Mouse (Mus musculus) erythroblast, adult 5-6 weeks (primary cell): ENCODE measurements around the gene Dph6. TPM values are rescaled to one million over a fixed set of nuclear protein-coding genes. Genes with fewer than 3 reads are reported as not detected.
"Not testable (repeated sequence)": the region's sequence is repeated elsewhere in the genome, so short reads cannot be mapped to it uniquely, and the experiment has no call there.

Experiments
- ATAC-seq: replicated peaks from 2 replicates; pipeline ENCODE4 v1.8.0; 2016; ENCODE audit warnings: moderate number of reproducible peaks, mild to moderate bottlenecking, moderate TSS enrichment, inconsistent platforms; ENCODE audit not compliant: poor library complexity, low FRiP score, severe bottlenecking
- total RNA-seq, 2 experiments: library from RNA; stranded (forward) in 1 of 2; stranded (reverse) in 1 of 2; fragments of 150-400 nt in 1 of 2; fragments of 200-764, 138-1000 nt in 1 of 2; gene quantifications; 2 replicates each; pipeline versions ENCODE4 v1.2.3 to v1.2.4; 2015 to 2017; ENCODE audit warnings: low replicate concordance in 2 of 2

Dph6 gene
- total RNA-seq (2015; ENCODE audit: low replicate concordance): 6.1 and 9.8 TPM in 2 replicates
- total RNA-seq (2017; ENCODE audit: low replicate concordance): 2.6 and 7.5 TPM in 2 replicates

DNA sequence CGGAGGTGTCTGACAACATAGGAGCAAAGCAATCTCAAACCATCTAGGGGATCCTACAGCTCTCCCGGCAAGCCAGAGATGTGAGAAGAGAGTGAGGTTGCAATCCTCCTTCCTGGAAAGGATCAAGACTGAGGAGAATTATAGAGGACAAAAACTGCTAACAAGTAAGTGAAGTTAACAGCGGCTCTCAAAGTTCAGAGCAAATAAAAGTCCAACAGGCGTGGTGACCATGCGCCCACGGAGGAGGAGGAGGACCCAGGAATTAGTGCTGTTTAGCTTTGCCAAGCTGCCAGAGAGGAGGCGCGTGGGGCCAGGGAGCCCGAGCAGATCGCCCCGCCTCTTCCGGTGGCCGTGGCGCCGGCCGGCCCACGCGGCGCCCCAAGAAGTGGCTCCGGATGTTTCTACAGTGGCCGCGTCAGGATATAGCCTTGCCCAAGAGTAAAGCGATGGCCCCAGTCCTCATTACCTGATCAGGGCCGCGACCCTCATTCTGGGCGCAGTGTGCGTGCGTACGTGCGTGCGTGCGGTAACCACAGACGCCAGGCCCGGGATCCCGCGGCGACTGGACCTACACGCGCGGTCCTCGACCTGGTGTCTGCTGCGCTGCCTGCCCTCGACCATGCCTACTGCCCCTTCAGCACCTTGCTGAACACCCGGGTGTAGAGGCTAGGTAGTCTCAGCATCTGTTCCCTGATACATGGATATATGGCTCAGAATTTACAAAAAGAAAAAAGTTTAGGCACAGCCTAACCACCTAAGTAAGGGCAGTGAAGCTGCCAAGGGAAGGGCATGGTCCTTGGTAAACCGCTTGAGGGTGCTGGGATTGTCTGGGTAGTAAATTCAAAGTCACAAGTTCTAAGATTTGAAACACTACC lies at the start of gene Dph6:
Gene Dph6, minus strand, starts transcription at position 600 of the 875 bp plus-strand sequence.
- ATAC-seq: peak; percentile 96

- no peak for ATAC-seq
These were observed 46.4 kb upstream of the Dph6 start for GRCm38 (mm10) chr2:114700966-114701685.

GRCm38 (mm10) chr2:114691607-114692006 lies 36.8 kb upstream of the Dph6 start:
- ATAC-seq: no peak

GRCm38 (mm10) chr2:114687483-114687882 lies 32.7 kb upstream of the Dph6 start:
- ATAC-seq: no peak

- ATAC-seq: no peak
These were observed 32.3 kb upstream of the Dph6 start for GRCm38 (mm10) chr2:114687081-114687480.

GRCm38 (mm10) chr2:114673831-114674230 lies 19.1 kb upstream of the Dph6 start:
- ATAC-seq: no peak

DNA sequence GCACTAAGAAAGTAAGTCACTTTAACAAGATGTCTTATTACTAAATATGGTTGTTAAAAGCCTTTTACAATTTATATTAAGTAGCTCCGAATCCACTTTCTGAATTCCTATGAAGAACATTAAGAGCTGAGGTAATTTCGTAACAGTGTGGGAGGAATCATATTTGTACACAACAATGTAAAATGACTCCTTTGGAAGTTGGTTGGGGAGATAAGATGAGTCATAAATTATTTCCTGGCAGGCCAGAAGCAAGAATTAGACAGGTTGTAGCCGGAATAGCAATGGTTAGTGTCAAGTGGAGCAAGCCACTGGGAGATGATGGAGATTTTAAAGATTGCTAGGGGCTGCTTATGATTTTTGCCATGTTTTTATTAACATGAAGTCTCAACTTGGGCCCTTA lies 16.2 kb upstream of the Dph6 start:
- no peak for ATAC-seq

- no peak for ATAC-seq
These were observed 4.2 kb upstream of the Dph6 start for GRCm38 (mm10) chr2:114658954-114659353.

GRCm38 (mm10) chr2:114646240-114646639 lies 8.5 kb downstream of the Dph6 start:
- no peak for ATAC-seq

DNA sequence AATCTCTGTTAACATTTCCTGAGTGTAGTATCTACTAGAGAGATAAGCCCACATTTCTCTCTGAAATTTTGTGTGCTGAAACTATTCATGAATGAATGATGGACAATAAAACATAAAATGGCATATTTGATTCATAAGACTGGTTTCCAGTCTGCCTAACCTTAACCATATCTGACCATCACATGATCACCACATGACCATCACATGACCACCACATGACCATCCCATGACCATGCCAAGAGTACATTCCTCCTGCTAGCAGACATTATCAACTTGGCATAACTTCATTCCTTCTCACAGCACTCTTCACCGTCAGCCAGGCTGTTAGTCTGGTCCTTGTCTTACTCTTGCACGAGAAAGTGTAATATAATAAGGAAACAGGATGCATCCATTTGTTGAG lies 10.9 kb downstream of the Dph6 start:
- ATAC-seq: no peak

DNA sequence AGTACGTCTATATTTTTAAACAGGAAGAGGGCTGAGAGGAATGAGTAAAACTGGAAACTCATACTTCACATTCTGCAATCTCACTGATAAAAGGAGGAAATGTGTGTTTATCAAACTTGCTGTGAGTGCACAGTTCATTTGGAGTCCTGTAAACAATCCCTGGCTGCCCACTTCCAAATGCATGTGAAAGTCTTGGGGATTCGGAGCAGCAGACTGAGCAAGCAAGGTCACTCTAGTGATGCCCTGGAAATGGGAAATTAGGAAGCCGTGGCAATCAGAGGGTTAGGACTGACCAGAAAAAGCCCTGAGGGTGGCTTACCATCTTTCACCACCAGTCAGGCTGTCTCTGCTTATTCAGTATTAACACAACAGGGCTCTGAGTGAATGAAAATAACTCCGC lies 30.1 kb downstream of the Dph6 start:
- ATAC-seq: no peak

DNA sequence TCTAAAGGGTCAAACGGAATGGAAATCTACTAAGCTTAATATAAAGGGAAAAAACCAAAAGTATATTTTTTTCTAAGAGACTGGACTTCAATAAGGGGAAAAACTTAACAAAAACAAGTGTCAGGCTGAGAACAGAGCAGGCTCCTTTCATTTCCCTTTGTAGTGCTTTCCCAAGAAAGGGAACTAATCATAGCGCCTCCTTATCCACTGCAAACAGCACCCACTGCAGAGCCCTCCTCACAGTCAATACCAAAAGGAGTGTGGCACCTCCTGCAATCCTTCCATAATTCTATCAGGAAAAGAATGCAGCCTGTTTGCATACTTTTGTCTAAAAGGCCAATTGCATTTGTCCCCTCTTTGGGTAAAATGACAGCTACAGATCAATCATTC lies 32.2 kb downstream of the Dph6 start:
- no peak for ATAC-seq

GRCm38 (mm10) chr2:114621781-114622549 lies 32.8 kb downstream of the Dph6 start:
- no peak for ATAC-seq

- no peak for ATAC-seq
These were observed 43.2 kb downstream of the Dph6 start for GRCm38 (mm10) chr2:114611576-114611975.

- no peak for ATAC-seq
These were observed 44.7 kb downstream of the Dph6 start for GRCm38 (mm10) chr2:114610110-114610509.

GRCm38 (mm10) chr2:114605202-114605601 lies 49.6 kb downstream of the Dph6 start:
- not testable (repeated sequence) for ATAC-seq

- no peak for ATAC-seq
These were observed 53.6 kb downstream of the Dph6 start for GRCm38 (mm10) chr2:114601174-114601573.

DNA sequence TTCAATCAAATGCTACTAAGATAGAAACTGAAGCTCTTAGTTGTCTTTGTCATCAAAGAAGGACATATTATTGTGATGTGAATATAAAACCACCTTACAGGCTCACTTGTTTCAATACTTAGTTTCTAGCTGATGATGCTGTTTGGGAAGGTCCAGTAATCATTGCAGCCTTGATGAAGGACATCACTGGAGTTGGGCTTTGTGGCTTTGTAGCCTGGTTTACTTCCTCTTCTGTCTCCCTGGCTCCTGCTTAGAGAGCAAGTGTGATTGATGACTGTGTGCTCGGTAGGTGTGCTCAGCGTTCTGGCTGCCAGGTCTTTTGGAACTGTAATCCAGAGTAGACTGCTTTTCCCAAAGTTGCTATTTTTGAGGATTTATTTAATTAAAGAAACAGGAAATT lies 55.0 kb downstream of the Dph6 start:
- ATAC-seq: no peak

- ATAC-seq: no peak
These were observed 61.4 kb downstream of the Dph6 start for GRCm38 (mm10) chr2:114593393-114593792.

DNA sequence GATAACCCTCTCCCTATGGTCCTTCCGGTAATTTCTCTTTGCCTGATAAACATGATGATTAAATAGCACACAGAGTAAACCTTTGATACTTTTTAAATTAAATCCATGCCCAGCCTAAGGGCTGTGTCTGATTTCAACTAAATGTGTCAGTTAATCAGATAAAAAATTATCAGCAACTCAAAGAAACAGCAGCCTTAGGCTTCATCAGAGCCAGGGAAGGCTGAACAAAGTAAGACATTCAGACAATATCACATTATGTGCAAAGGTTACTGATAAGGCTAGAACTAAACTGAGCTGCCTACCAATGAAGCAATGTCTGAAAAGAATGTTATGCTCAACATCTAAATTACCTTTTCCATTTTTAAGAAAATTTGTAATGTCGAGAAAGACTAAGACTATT lies 74.0 kb downstream of the Dph6 start:
- ATAC-seq: no peak
